Mouse (Mus musculus) ES-E14 (cell line): Measurements from ENCODE around the gene Hpf1.

Source experiments
- CHD2 ChIP-seq: IDR thresholded peaks from 2 replicates; pipeline ENCODE4 v1.6.1; 2014; ENCODE audit warnings: mild to moderate bottlenecking, low read depth, low read length, inconsistent platforms
- HCFC1 ChIP-seq: IDR thresholded peaks from 2 replicates; pipeline ENCODE4 v1.6.1; 2012; ENCODE audit warnings: low read length, inconsistent platforms, borderline replicate concordance; ENCODE audit not compliant: insufficient read depth
- ZC3H11A ChIP-seq: IDR thresholded peaks from 2 replicates; pipeline ENCODE4 v1.6.1; 2012; ENCODE audit warnings: low read depth, mild to moderate bottlenecking, inconsistent platforms, low read length, borderline replicate concordance

DNA sequence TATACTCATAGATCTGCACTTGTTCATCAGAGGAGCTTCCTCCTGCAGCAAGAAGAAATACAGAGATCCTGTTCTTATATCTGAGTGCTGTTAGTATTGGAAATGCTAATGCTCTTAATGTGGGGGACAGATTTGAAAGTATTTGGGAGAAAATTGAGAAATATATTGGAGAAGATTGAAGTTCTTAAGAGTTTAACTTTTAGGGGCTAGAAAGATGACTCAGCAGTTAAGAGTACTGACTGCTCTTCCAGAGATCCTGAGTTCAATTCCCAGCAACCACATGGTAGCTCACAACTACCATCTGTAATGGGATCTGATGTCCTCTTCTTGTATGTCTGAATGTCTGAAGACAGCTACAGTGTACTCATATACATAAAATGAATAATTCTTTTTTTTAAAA lies 32.7 kb upstream of the Hpf1 start:
- TF ChIP-seq HCFC1: no peak
- TF ChIP-seq ZC3H11A: no peak
- no peak for TF ChIP-seq CHD2
